ENCODE assay signal across 17 mouse cellular contexts in the genomic region with DNA sequence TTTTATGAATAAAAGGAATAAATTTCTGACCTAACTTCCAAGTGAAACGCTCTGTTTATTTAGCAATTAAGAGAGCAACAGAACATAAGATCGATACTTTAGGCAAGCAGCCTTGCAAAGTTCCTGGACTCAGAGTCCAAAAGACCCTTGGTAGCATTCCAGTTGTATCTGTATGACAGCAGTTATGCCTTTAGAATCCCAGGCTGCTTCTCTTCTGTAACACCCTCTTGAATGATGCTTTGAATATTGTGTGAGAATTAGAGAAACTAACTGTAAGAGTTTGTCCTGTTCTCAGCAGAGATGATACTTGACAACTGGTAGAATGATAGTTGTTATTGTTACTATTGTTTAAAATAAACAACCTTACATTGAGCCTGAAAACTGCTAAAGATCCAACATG.
"Had no signal": no experiment of that assay in that cellular context is flagged by ENCODE, and none has a peak within 500 bp of the region (broad histone marks: within the 10 kb centered on the region; RNA-seq: fewer than 3 reads in every experiment).

No protein-coding gene starts in this region.

- H3K4me3 ChIP-seq: liver, embryonic 13.5 days; liver, embryonic 15.5 days; lung, embryonic 15.5 days; midbrain, embryonic 13.5 days; midbrain, embryonic 15.5 days; neural tube, embryonic 12.5 days; stomach, embryonic 15.5 days had no signal

- H3K27ac ChIP-seq: lung, embryonic 15.5 days; midbrain, embryonic 13.5 days; midbrain, embryonic 15.5 days; neural tube, embryonic 12.5 days; stomach, embryonic 15.5 days; stomach, postnatal 0 days had no signal

- H3K27me3 ChIP-seq: liver, embryonic 13.5 days; liver, embryonic 15.5 days; lung, embryonic 15.5 days; megakaryocyte, embryonic 14.5 days; midbrain, embryonic 13.5 days; midbrain, embryonic 15.5 days; neural tube, embryonic 12.5 days; stomach, embryonic 15.5 days had no signal

- H3K36me3 ChIP-seq: liver, embryonic 13.5 days; liver, embryonic 15.5 days; lung, embryonic 15.5 days; midbrain, embryonic 13.5 days; midbrain, embryonic 15.5 days; neural tube, embryonic 12.5 days; stomach, embryonic 15.5 days had no signal

- ATAC-seq: midbrain, embryonic 13.5 days; midbrain, embryonic 15.5 days had no signal

- H3K9me3 ChIP-seq: liver, embryonic 13.5 days; liver, embryonic 15.5 days; lung, embryonic 15.5 days; midbrain, embryonic 13.5 days; midbrain, embryonic 15.5 days; neural tube, embryonic 12.5 days; stomach, embryonic 15.5 days had no signal

- H3K4me2 ChIP-seq: liver, embryonic 11.5 days; liver, embryonic 13.5 days; liver, embryonic 15.5 days; lung, embryonic 15.5 days; midbrain, embryonic 11.5 days; midbrain, embryonic 13.5 days; midbrain, embryonic 15.5 days; neural tube, embryonic 12.5 days; stomach, embryonic 15.5 days had no signal

- H3K4me1 ChIP-seq: liver, embryonic 13.5 days; liver, embryonic 15.5 days; midbrain, embryonic 13.5 days; midbrain, embryonic 15.5 days; neural tube, embryonic 12.5 days; stomach, embryonic 15.5 days had no signal

- H3K9ac ChIP-seq: liver, embryonic 13.5 days; liver, embryonic 15.5 days; lung, embryonic 15.5 days; midbrain, embryonic 13.5 days; midbrain, embryonic 15.5 days; neural tube, embryonic 12.5 days; stomach, embryonic 15.5 days had no signal

- DNase-seq: liver, embryonic 13.5 days; lung, postnatal 14 days; lung, postnatal 36 days; right cerebral cortex, postnatal 14 days; thymus, adult 2 months; thymus, postnatal 25 days; thymus, postnatal 4 days had no signal
